Mouse (Mus musculus) olfactory bulb, adult 2 months (tissue): ENCODE data around the gene Cog8.

Source experiments
- CTCF ChIP-seq: fragments of 200-500 bp; IDR thresholded peaks from 2 replicates; pipeline ENCODE4 v1.5.1; 2012; ENCODE audit warnings: low read depth, mild to moderate bottlenecking, low read length, moderate library complexity; ENCODE audit not compliant: insufficient read depth
- POLR2A ChIP-seq: fragments of 200-500 bp; IDR thresholded peaks from 2 replicates; pipeline ENCODE4 v1.6.1; 2012; ENCODE audit warnings: mild to moderate bottlenecking, low read depth, low read length, moderate library complexity; ENCODE audit not compliant: insufficient read depth

DNA sequence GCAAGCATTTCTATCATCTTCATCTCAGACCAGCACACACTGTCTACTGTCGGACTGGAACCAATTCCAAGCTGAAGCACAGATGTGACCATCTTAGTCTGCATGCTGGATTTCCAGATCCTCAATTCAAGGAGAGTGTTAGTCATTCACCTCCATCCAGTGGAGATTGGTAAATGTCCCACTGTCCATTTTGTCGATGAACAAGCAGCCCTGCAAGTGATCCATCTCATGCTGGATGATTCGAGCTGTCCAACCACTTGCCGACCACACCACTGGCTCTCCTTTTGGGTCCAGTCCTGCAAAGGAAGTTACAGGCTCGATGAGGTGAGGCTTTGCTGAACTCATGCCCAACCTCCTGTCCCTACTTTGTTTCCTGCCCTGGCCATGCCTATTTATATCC lies 9.5 kb downstream of the Cog8 start:
- TF ChIP-seq POLR2A (no peak), CTCF (no peak)
